Mouse (Mus musculus) kidney, adult 2 months (tissue): ENCODE data around the gene Zfp385b. TPM values are rescaled to one million over a fixed set of nuclear protein-coding genes. Genes with fewer than 3 reads are reported as not detected.

Experiments used
- DNase-seq: peaks from one replicate; pipeline ENCODE4 v3.0.0; 2021
- H3K27ac ChIP-seq: fragments of 200-500 bp; 2 replicates; pipeline ENCODE4 v1.5.1; 2012; ENCODE audit warnings: low read depth, low read length, control low read depth, inconsistent platforms; ENCODE audit not compliant: insufficient read depth
- H3K27me3 ChIP-seq: fragments of 200-500 bp; replicated peaks from 2 replicates; pipeline ENCODE4 v1.6.1; 2012; ENCODE audit warnings: mild to moderate bottlenecking, moderate library complexity, low read length, inconsistent platforms; ENCODE audit not compliant: control insufficient read depth, insufficient read depth
- H3K36me3 ChIP-seq: fragments of 200-500 bp; 2 replicates; pipeline ENCODE4 v1.6.1; 2012; ENCODE audit warnings: mild to moderate bottlenecking, moderate library complexity, low read length, inconsistent platforms; ENCODE audit not compliant: control insufficient read depth, insufficient read depth
- H3K4me1 ChIP-seq: fragments of 200-500 bp; 2 replicates; pipeline ENCODE4 v1.6.1; 2011; ENCODE audit warnings: low read length; ENCODE audit not compliant: control insufficient read depth, insufficient read depth
- H3K4me3 ChIP-seq: fragments of 200-500 bp; 2 replicates; pipeline ENCODE4 v1.5.1; 2011; ENCODE audit warnings: mild to moderate bottlenecking, low read depth, low read length, control low read depth; ENCODE audit not compliant: insufficient read depth
- CTCF ChIP-seq: fragments of 200-500 bp; conservative IDR thresholded peaks from 2 replicates; pipeline ENCODE4 v1.5.1; 2011; ENCODE audit warnings: low read depth, mild to moderate bottlenecking, control low read depth, low read length, moderate library complexity, mixed read lengths; ENCODE audit not compliant: insufficient read depth, insufficient read length
- POLR2A ChIP-seq: fragments of 200-500 bp; IDR thresholded peaks from one replicate; pipeline ENCODE4 v1.6.1; 2011; ENCODE audit warnings: low read depth, low read length, control low read depth
- WGBS: fragments of 180-500 bp; shearing (Covaris S2); methylation state at CpG from one replicate; pipeline ENCODE4 v1.1.7; 2018; 5-methylcytosine and 5-hydroxymethylcytosine counted together
- polyA plus RNA-seq: library from polyadenylated mRNA; depleted of rRNA; stranded (reverse); fragments of >200 nt; gene quantifications from 2 replicates; pipeline ENCODE4 v1.2.3, GENCODE M21; 2012

Gene Zfp385b
- polyA plus RNA-seq, 1 experiment = 12.9 TPM

GRCm38 (mm10) chr2:77804781-77805180 lies 14.7 kb downstream of the Zfp385b start:
- Histone ChIP-seq H3K27me3 (no peaks in the 10 kb centered on the region), H3K4me3 (no peak overlapping the region), H3K27ac (no peak overlapping the region), H3K4me1 (no peaks in the 10 kb centered on the region), H3K36me3 (no peaks in the 10 kb centered on the region)
- no peak for DNase-seq
- 83% methylated on average over 7 of the region's 7 CpGs for WGBS
- TF ChIP-seq CTCF = no peak
- TF ChIP-seq POLR2A = no peak

DNA sequence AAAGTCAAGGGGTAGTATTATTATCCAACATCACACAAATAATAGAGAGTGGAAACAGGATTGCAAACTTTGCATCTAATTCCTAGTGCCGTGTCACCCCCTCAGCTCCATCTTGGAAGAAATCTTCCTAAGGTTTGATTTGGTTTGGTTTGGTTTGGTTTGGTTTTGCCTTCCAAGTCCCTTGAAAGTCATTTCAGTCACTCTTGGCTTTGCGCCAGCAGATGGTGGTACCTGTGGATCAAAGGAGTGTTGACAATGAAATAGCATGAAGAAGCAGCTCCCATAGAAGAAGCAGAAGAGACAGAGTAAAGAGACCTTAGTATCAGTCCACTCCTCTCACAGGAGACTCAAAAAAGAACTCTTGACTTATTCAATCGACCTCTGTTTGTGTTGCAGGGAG lies 17.1 kb downstream of the Zfp385b start:
- Histone ChIP-seq H3K4me1 (no peaks in the 10 kb centered on the region), H3K4me3 (no peak overlapping the region), H3K27me3 (no peaks in the 10 kb centered on the region), H3K36me3 (no peaks in the 10 kb centered on the region), H3K27ac (no peak overlapping the region)
- DNase-seq = no peak
- TF ChIP-seq POLR2A (no peak), CTCF (no peak)
- WGBS = 87% methylated on average over 3 of the region's 3 CpGs

DNA sequence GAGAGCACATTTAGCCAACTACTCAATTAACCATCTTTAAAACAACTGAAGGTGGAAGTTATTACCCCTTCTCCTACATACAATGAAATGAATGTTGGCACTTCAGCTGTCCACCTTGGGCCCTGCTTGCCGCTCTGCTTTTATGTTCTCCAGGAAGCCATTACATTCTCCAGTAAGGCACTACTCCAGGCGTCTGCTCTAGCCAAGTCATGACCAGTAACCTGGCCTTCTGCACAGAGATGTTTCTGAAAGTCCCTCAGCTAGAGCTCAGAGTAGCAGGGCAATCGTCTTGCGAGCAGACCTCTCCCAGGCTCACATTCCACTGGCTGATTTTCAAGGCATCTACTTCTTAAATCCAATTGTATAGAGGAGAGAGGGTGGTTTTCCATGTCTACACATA lies 18.0 kb downstream of the Zfp385b start:
- H3K36me3 ChIP-seq = no peaks in the 10 kb centered on the region
- no peaks in the 10 kb centered on the region for H3K27me3 ChIP-seq
- WGBS = 90% methylated on average over 4 of the region's 4 CpGs
- H3K4me3 ChIP-seq = no peak overlapping the region
- no peak overlapping the region for H3K27ac ChIP-seq
- no peaks in the 10 kb centered on the region for H3K4me1 ChIP-seq
- TF ChIP-seq CTCF = no peak
- no peak for DNase-seq

DNA sequence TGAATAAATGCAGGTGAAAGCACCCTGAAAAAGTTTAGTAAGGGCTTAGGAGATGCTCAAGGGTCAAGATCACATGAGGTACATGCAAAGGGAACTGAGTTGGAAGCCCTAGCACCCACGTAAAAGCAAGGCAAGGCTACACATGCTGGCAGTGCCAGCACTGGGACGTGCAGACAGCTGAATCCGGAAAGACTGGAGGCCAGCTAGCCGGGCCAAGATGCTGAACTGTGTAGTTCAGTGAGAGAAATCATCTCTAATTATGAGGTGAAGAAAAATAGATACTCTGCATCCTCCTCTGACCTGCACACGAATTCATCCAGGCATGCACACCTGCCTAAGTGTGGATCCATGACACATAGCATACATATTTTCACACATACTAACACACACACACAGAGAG lies 18.4 kb downstream of the Zfp385b start:
- Histone ChIP-seq H3K4me3 (no peak overlapping the region), H3K36me3 (no peaks in the 10 kb centered on the region), H3K27me3 (no peaks in the 10 kb centered on the region), H3K4me1 (no peaks in the 10 kb centered on the region), H3K27ac (no peak overlapping the region)
- no peak for DNase-seq
- 87% methylated on average over 5 of the region's 5 CpGs for WGBS
- no peak for TF ChIP-seq CTCF
- TF ChIP-seq POLR2A = no peak

GRCm38 (mm10) chr2:77797233-77797632 lies 22.2 kb downstream of the Zfp385b start:
- WGBS = 72% methylated on average over 5 of the region's 5 CpGs
- no peak overlapping the region for H3K4me3 ChIP-seq
- no peaks in the 10 kb centered on the region for H3K27me3 ChIP-seq
- H3K27ac ChIP-seq = no peak overlapping the region
- no peak for DNase-seq
- H3K36me3 ChIP-seq = no peaks in the 10 kb centered on the region
- H3K4me1 ChIP-seq = no peaks in the 10 kb centered on the region
- TF ChIP-seq CTCF = no peak
- TF ChIP-seq POLR2A = no peak

DNA sequence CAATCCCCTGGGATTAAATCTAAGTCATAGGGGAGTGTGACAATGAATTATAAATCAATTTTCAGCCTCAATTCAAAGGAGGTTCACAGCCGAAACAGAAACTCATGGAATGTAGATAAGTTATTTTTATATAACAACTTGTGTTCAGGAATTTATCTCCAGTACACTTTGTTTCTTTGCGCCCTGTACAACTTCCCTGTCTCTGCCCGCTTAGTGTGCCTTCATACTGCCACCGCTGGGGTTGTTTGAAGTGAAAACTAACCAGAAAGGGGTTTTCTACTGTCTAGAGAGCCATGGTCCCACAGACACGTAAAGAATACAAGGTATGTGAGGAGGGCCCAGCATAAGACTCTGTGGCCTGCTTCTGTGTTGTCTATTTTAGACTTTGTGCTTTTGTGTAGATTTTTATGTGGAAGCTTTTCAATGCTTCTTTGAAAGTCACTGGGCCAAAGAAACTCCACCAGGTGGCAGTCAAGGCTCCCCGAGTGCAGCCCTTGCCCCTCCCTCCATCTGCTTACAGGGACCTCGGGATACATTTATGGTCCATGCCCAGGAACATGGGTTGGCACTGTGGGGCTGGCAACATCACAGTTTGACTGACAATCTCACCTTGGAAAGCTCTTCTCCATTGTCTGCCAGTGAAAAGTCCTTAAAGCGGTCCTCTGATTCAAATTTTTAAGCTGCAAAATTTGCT lies 23.4 kb downstream of the Zfp385b start:
- DNase-seq = no peak
- TF ChIP-seq POLR2A (no peak), CTCF (no peak; the same call in 1 of the 2 replicates)
- H3K27me3 ChIP-seq = no peaks in the 10 kb centered on the region
- no peak overlapping the region for H3K4me3 ChIP-seq
- H3K4me1 ChIP-seq = no peaks in the 10 kb centered on the region
- no peak overlapping the region for H3K27ac ChIP-seq
- no peaks in the 10 kb centered on the region for H3K36me3 ChIP-seq
- 65% methylated on average over 8 of the region's 8 CpGs for WGBS

DNA sequence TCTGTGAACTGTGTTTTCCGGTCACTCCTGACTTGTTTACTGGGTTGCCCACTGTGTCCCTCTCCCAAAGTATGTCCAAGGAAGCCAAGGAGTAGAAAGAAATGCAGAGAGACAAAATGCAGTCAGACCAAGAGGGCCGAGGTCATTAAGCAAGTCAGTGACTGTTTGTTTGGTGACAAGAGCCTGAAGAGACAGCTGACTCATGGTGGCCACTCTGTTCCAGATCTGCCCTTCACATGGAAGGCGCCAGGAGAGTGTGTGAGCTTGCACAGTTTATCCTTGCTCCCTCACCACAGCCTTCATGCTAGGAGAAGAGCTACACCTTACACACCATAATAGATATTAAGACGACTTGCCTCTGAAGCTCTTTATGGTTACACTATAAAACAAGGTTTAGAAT lies 28.6 kb downstream of the Zfp385b start:
- no peak overlapping the region for H3K27ac ChIP-seq
- no peaks in the 10 kb centered on the region for H3K27me3 ChIP-seq
- TF ChIP-seq CTCF = no peak
- no peak for TF ChIP-seq POLR2A
- no peaks in the 10 kb centered on the region for H3K4me1 ChIP-seq
- H3K36me3 ChIP-seq = no peaks in the 10 kb centered on the region
- DNase-seq = no peak
- 60% methylated on average over 4 of the region's 4 CpGs for whole genome bisulfite sequencing
- no peak overlapping the region for H3K4me3 ChIP-seq

DNA sequence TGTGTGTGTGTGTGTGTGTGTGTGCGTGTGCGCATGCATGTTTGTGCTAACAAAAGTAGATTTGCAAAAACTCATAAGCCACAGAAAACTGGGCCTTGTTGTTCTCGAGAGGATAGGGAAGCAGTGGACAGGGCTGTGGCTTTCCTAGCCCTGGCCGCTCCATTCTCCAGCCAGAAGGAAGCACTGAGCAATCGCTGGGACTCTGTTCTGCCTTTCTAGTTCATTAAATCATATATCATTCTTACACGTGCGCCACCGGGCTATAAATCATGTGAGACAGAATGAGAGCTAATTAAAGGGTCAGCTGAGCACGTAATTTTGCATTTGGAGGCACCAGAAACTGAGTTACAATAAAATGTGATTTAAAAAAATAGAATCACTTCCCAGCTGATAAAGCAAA lies 29.1 kb downstream of the Zfp385b start:
- 37% methylated on average over 9 of the region's 9 CpGs for WGBS
- H3K4me3 ChIP-seq = no peak overlapping the region
- no peak for TF ChIP-seq CTCF
- TF ChIP-seq POLR2A = no peak

More for the DNA sequence above, 29.1 kb downstream of the Zfp385b start:
- Histone ChIP-seq H3K4me1 (no peaks in the 10 kb centered on the region), H3K27me3 (no peaks in the 10 kb centered on the region), H3K36me3 (no peaks in the 10 kb centered on the region), H3K27ac (no peak overlapping the region)
- no peak for DNase-seq
